Mouse (Mus musculus) embryo, embryonic 10.5 days (tissue): Measurements from ENCODE around the gene Gm27021.

Experiments
- DNase-seq: peaks from one replicate; pipeline ENCODE4 v3.0.0-alpha.2; 2015; ENCODE audit warnings: low spot score

The Gm27021 gene

GRCm38 (mm10) chr8:120685591-120685990, 17.7 kb upstream of the Gm27021 start:
- no peak for DNase-seq

DNA sequence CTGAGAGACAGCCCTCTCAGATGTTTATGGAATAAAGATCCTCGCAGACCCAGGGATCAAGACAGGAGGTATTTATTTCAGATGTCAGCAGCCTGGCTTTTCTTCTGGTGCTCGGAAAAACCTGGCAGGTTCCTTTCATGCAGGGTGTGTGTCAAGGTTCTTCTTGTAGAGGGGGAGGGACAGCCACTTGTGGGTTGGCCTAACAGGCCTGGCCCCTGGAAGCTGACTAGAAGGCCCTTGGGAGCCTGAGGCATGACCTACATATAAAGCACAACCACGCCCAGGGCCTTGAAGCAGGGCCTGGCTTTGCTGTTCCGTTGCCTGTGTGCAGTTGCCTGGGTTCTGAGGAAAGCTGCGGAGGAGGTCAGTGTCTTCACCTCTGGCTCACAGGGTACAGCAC, 17.2 kb upstream of the Gm27021 start:
- no peak for DNase-seq

- no peak for DNase-seq
Observed at GRCm38 (mm10) chr8:120684082-120684481, 16.2 kb upstream of the Gm27021 start.

GRCm38 (mm10) chr8:120683602-120684001, 15.7 kb upstream of the Gm27021 start:
- DNase-seq: peak; percentile 81

- no peak for DNase-seq
Observed at GRCm38 (mm10) chr8:120681113-120681512, 13.2 kb upstream of the Gm27021 start.

- peak; percentile 67 for DNase-seq
Observed at GRCm38 (mm10) chr8:120680405-120680804, 12.5 kb upstream of the Gm27021 start.

- DNase-seq: no peak
Observed at GRCm38 (mm10) chr8:120679629-120680387, 11.9 kb upstream of the Gm27021 start.

DNA sequence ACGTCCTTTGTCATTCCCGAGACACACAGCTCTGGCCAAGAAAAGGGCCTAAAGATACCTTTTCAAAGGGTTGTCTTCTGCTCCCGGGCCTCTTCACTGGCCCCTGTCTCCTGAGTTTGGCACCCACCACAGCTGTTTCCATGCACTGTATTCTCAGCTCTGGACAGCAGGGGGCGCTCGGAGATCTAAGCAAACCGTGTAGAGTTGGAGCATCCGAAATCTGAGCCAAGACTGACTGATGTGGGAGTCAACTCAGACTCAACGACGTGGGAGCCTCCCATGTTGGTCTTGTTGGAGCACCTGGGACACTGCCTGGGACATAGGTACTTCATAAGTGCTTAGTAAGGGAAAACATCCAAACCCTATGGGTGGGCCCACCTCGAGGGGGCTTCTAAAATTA, 10.6 kb upstream of the Gm27021 start:
- peak; percentile 92 for DNase-seq

DNA sequence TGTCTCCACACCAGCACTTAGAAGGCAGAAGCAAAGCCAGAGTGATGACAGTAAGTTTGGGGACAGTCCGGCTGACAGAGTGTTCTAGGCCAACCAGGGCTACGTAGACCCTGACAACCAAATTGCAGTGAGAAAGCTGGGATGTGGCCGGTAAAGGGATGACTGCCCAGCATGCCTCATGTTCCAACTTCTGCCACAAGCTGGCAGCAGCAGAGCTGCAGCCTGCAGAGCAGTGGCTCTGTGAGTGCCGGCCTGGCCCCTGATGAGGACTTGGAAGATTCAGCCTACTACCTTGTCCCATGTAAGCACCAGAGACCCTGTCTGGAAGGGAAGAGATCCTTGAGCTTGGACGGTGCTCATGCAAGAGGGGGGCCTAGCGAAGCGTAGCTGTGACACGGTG, 7.8 kb upstream of the Gm27021 start:
- no peak for DNase-seq

DNA sequence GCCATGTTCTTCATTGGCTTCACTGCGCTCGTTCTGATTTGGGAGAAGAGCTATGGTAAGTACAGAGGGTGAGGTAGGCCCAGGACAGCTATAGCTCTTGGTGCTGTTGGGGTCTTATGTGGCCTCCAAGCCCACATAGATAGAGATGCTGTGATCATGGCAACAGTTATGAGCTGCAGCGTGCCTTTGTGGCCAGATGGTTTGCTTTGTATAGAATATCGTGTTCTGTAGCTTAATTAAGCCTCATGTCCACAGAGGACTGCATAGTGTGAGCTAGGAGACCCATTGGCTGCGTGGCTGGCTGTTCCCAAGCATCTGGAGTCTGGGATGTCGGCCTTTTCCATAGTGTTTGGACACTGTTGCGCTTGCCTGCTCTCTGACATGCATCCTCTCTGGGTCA, 5.4 kb upstream of the Gm27021 start:
- no peak for DNase-seq

DNA sequence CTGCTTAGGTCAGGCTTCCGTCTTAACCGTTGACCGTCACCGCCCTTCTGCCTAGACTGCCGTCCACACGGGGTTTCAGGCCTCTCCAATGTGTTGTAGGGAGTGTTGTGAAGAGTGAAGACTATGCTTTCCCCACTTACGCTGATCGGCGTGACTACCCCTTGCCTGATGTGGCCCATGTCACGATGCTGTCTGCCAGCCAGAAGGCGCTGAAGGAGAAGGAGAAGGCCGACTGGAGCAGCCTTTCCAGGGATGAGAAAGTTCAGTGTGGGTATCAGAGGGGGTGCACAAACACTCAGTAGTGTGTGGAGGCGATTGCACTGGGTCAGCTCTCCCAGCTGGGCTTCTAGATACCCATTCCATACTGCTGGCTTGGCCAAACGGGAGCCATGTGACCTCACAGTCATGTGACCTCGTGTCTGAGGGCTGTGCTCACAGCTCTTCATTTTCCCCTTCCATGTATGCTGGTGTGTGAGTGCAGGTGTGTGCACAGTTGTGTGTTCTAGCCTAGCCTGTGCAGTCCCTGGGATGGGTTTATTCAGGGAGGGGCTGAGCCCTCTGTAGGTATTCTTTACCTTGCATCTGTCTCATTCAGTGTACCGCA, 4.8 kb upstream of the Gm27021 start:
- no peak for DNase-seq

DNA sequence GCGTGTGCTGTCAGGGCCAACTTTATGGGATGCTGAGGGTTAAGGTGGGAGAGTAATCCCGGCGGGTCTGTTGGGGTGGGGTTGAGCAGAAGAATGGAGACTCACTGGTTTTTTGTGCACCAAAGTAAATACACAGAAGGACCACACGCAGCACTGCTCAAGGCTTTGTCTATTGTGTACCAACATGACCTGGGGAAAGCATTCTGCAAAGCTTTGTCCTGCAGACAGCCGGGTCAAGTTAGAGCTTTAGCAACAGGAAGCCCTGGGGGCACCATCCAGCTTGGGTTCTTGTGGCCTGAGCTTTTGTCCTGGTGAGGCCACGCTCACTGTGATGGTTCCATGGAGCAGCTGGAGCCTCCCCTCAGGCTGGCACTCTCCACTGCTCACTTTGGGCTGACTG, 3.9 kb upstream of the Gm27021 start:
- DNase-seq: no peak

- DNase-seq: no peak
Observed at GRCm38 (mm10) chr8:120668374-120668905, 561 bp upstream of the Gm27021 start, which contains the start of gene Emc8. Gene Emc8 (minus strand): TSS chr8:120668573.

- DNase-seq: peak; percentile 39
Observed at GRCm38 (mm10) chr8:120666807-120667470, 940 bp downstream of the Gm27021 start.

- DNase-seq: peak; percentile 26
Observed at GRCm38 (mm10) chr8:120665726-120666455, 2.0 kb downstream of the Gm27021 start.

DNA sequence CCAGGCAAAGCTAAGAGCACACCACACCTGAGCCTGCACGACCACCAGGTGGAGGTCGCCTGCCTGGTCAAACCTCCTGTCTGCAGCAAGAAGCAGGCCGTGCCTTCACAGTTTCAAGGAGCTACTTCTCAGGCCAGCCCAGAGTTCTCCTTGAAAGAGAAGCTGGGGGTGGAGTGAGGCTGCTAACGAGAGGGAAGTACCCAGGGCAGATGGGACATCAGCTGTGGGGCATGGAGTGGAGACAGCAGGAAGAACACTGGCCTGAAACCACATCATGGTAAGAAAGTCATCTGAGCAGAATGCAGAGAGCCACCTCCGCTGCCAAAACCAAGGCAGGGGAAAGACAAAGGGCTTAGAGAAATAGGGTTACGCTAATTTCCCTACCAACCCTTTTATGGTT, 3.3 kb downstream of the Gm27021 start:
- DNase-seq: no peak

DNA sequence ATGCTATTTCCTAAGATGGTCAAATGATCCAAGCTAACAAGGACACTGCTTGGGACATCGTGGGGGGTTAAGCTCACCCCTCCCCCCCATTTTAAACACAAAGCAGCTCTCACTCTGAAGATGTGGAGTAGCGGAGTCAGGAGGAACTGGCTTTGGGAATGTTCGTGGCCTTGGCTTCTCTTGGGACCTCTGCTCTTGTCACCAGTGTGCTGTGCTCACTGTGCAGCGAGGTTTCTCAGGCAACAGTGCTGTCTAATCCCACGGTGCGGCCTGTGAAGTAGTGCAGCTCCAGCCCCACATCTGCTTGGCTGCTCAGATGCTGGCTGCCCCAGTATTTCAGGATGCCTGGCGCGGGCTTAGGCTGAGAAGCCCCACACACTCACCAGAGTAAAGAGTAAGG, 10.5 kb downstream of the Gm27021 start:
- no peak for DNase-seq

DNA sequence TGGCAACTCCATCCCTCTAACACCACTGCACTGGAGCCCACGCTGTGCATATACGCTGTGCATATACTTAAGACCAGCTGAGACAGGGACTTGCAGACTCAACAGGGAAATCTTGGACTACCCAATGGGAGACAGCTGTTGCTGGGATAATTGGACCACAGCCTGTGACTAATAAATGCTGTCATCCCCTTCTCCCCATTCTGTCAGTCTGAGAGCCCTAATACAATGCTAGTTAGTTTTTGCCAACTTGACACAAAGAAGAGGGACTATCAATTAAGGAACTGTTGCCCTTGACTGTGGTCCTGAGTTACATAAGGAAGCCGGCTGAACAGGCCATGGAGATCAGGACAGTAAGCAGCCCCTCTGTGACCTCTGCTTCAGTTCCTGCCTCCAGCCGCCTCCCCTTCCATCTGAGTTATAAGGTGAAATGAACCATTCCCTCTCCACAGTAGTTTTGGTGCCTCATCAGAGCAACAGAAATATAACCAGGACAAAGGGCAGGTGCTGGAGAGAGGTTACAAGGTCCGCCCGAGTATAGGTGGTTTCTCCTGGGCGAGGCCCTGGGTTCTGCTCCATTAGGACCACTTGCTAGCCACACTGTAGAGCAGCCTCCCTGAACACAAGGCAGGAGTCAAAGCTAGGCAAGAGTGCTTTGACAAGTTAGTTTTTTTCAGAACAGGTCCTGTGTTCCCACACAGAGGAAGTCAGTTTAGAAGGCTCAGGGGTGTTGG, 11.4 kb downstream of the Gm27021 start:
- DNase-seq: no peak

DNA sequence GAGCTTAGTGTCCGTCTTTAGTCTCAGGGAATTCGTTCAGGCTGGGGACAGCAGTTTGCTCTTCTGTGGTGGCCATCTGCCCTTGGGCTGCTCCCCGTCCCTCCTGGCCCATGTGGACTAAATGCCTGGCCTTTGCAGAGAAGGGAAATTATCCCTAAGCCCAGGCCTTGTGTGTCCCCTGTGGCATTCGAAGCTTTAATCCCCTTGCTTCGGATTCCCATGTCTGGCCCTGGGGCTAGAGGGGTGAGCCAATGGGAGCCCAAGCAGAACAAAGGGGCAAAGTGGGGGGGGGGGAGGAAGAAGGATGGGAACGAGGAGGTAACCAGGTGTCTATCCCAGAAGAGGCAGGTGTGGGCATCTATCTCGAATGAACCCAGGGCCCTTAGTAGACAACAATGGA, 20.3 kb downstream of the Gm27021 start, which contains the start of gene 1190005I06Rik:
1190005I06Rik (minus strand) TSS at position 101 of the 400 bp plus-strand sequence.
- DNase-seq: no peak

DNA sequence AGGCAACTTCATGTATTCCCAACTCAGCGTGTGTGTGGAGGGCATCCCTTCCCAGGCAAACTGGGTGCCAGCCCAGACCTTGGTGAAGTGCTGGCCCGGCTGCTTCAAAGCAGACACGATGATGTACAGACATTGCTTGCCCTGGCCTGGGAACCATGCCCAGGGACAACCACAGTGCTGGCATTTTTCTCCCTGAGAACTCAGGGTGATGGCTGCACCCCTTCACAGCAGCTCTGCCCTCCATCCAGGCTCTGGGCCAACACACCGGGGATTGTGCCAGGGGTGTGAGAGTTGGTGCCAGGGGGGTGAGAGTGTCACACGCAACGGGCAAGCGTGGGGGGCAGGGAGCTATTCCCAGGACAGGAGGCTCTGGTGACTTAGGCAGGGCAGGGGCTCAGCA, 23.2 kb downstream of the Gm27021 start:
- DNase-seq: no peak

- no peak for DNase-seq
Observed at GRCm38 (mm10) chr8:120642031-120642662, 25.7 kb downstream of the Gm27021 start.
